Comparison of ENCODE assay signal across 20 mouse cellular contexts in genomic region chr13:12562256-12562655, GRCm38 (mm10). TPM values are rescaled to one million over a fixed set of nuclear protein-coding genes. Genes with fewer than 3 reads are reported as not detected.
"Had no signal": no experiment of that assay in that cellular context is flagged by ENCODE, and none has a peak within 500 bp of the region (broad histone marks: within the 10 kb centered on the region; RNA-seq: fewer than 3 reads in every experiment).

No protein-coding gene starts in this region.

- H3K27ac ChIP-seq: liver, embryonic 14.5 days; midbrain, embryonic 10.5 days; midbrain, embryonic 12.5 days; neural tube, embryonic 13.5 days; neural tube, embryonic 15.5 days; stomach, embryonic 15.5 days; stomach, postnatal 0 days had no signal

- H3K9me3 ChIP-seq: midbrain, embryonic 10.5 days; midbrain, embryonic 12.5 days; neural tube, embryonic 13.5 days; neural tube, embryonic 15.5 days; stomach, embryonic 15.5 days had no signal

- DNase-seq: lung, adult 18-20 months; lung, embryonic 14.5 days; lung, postnatal 10 days; lung, postnatal 4 days; midbrain, embryonic 14.5 days; retina, postnatal 1 day; right cerebral cortex, adult 18-20 months; right cerebral cortex, postnatal 25 days; right cerebral cortex, postnatal 4 days; thymus, adult 2 months; thymus, postnatal 25 days; thymus, postnatal 4 days had no signal

- H3K4me2 ChIP-seq: lung, embryonic 14.5 days; midbrain, embryonic 12.5 days; neural tube, embryonic 13.5 days; neural tube, embryonic 15.5 days; stomach, embryonic 15.5 days had no signal

- H3K36me3 ChIP-seq: midbrain, embryonic 10.5 days; midbrain, embryonic 12.5 days; neural tube, embryonic 13.5 days; neural tube, embryonic 15.5 days; stomach, embryonic 15.5 days had no signal

- H3K27me3 ChIP-seq: neural tube, embryonic 13.5 days; neural tube, embryonic 15.5 days; stomach, embryonic 15.5 days had no signal

- H3K4me3 ChIP-seq: midbrain, embryonic 10.5 days; midbrain, embryonic 12.5 days; myocyte; neural tube, embryonic 13.5 days; neural tube, embryonic 15.5 days; stomach, embryonic 15.5 days had no signal

- H3K9ac ChIP-seq: liver, embryonic 14.5 days; lung, embryonic 14.5 days; midbrain, embryonic 12.5 days; neural tube, embryonic 13.5 days; neural tube, embryonic 15.5 days; stomach, embryonic 15.5 days had no signal

RNA-seq across cellular contexts. Expression of gene Edaradd, which starts 42.0 kb away (rescaled TPM):
- polyA plus RNA-seq: myocyte had no signal
